Mouse (Mus musculus) ES-Bruce4 (cell line): Measurements from ENCODE around the gene Grifin.

ENCODE experiments used
- CTCF ChIP-seq: IDR thresholded peaks from one replicate; pipeline ENCODE4 v1.8.1; 2011; ENCODE audit warnings: low read depth, low read length
- POLR2A ChIP-seq: IDR thresholded peaks from one replicate; pipeline ENCODE4 v1.8.1; 2011; ENCODE audit warnings: low read length; ENCODE audit not compliant: insufficient read depth

DNA sequence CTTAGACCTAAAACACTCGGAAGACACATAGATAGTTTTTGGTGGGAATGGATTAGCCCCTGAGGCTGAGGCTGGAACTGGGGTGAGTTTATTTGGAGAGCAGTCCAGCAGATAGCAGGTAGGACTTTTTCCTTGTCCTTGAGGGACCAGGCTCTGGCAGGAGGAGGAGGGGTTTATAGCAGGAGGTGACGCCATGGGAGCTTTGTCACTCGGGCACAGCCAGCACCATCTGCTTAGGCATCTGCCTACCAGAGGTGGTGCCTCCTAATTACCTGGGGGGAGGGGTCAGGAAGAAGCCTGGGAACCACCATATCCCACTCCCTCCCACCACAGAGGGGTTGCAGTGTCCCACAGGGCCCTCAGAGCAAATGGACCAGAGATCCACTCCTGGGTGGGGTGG, 40.4 kb upstream of the Grifin start:
- TF ChIP-seq CTCF, result no peak
- no peak for TF ChIP-seq POLR2A
